Mouse (Mus musculus): ENCODE measurements at regions not wholly inside any gene's neighbourhood (a gene's known extent, or its start where the extent isn't known, plus 50 kb on each side); places are given as distances from the start of the nearest gene placed in this dataset.
A peak's percentile ranks its signal among the peaks of the same experiment; 100 is the strongest.

- Histone ChIP-seq H3K27ac (no peak overlapping the region), H3K27me3 (ENCODE audit: control insufficient read depth, insufficient read depth, low read length) (no peaks in the 10 kb centered on the region), H3K79me2 (replicated peaks; ENCODE audit: control insufficient read depth, insufficient read depth, low read length) (no peaks in the 10 kb centered on the region), H3K4me1 (ENCODE audit: control insufficient read depth, insufficient read depth, low read length) (no peaks in the 10 kb centered on the region; the same call in 1 of the 2 replicates), H3K36me3 (ENCODE audit: control insufficient read depth, insufficient read depth, low read length) (no peaks in the 10 kb centered on the region), H3K4me3 (no peak overlapping the region), H3K9ac (ENCODE audit: low read depth, low read length) (no peak overlapping the region)
- DNase-seq = no peak
- TF ChIP-seq EP300 (IDR thresholded peaks at IDR 0.05; ENCODE audit: insufficient read depth, low read depth, low read length) (no peak), POLR2A (IDR thresholded peaks at IDR 0.05; ENCODE audit: insufficient read depth, low read depth, low read length) (no peak), CTCF (IDR thresholded peaks at IDR 0.05) (no peak)
- 18% methylated on average over 3 of the region's 3 CpGs for WGBS
- intact Hi-C loops (cut with DNase I) = no loop called here
Observed at GRCm38 (mm10) chr9:71058655-71059054, 106.6 kb upstream of the Lipc start.

GRCm38 (mm10) chr9:71056836-71057235 lies 104.8 kb upstream of the Lipc start:
- H3K27ac ChIP-seq = no peak overlapping the region
- H3K79me2 ChIP-seq (replicated peaks; ENCODE audit: control insufficient read depth, insufficient read depth, low read length) = no peaks in the 10 kb centered on the region
- DNase-seq = no peak
- TF ChIP-seq EP300 (IDR thresholded peaks at IDR 0.05; ENCODE audit: insufficient read depth, low read depth, low read length) (no peak), CTCF (IDR thresholded peaks at IDR 0.05) (no peak), POLR2A (IDR thresholded peaks at IDR 0.05; ENCODE audit: insufficient read depth, low read depth, low read length) (no peak)
- no peak overlapping the region for H3K4me3 ChIP-seq
- no peaks in the 10 kb centered on the region for H3K36me3 ChIP-seq (ENCODE audit: control insufficient read depth, insufficient read depth, low read length)
- 78% methylated on average over 3 of the region's 3 CpGs for WGBS
- no peaks in the 10 kb centered on the region for H3K27me3 ChIP-seq (ENCODE audit: control insufficient read depth, insufficient read depth, low read length)
- no peaks in the 10 kb centered on the region; the same call in 1 of the 2 replicates for H3K4me1 ChIP-seq (ENCODE audit: control insufficient read depth, insufficient read depth, low read length)
- H3K9ac ChIP-seq (ENCODE audit: low read depth, low read length) = no peak overlapping the region
- intact Hi-C loops (cut with DNase I) = no loop called here

DNA sequence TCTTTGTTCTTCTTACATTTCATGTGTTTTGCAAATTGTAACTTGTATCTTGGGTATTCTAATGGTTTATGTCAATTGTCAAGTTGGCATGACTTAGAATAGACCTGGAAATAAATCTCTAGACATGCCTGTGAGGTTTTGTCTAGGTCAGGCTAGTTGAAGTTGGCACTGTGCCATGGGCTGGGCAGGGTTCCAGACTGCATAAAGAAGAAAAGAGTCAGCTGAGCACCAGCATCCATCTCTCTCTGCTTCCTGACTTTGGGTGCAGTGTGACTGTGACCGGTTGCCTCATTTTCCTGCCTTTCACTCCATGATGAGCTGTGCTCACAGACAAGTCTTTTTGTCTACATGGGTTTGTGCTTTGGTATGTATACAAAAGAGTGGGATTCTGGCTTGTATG lies 91.9 kb upstream of the Lipc start:
- no peaks in the 10 kb centered on the region for H3K27me3 ChIP-seq (ENCODE audit: control insufficient read depth, insufficient read depth, low read length)
- intact Hi-C loops (cut with DNase I) = no loop called here

DNA sequence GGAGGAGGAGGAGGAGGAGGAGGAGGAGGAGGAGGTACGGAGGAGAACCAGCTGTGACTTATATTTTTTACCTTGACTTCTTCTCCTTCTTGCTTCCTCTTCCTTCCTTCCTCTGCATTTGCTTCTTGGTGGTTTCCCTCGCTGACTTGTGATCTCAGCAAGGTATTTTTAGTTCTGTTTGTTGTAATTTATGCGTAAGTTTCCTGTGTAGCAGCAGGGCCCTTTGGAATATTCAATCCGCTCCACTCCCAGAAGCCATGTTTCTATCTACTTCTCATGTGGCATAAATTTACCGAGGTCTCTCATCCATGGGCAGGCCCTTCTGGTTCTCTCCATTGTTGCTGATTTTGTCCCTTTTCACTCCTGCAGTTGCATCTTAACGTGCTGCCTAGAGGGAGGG lies 83.3 kb upstream of the Lipc start:
- Histone ChIP-seq H3K9ac (ENCODE audit: low read depth, low read length) (no peak overlapping the region), H3K27ac (no peak overlapping the region), H3K79me2 (replicated peaks; ENCODE audit: control insufficient read depth, insufficient read depth, low read length) (no peaks in the 10 kb centered on the region), H3K36me3 (ENCODE audit: control insufficient read depth, insufficient read depth, low read length) (no peaks in the 10 kb centered on the region), H3K4me3 (no peak overlapping the region), H3K4me1 (ENCODE audit: control insufficient read depth, insufficient read depth, low read length) (no peaks in the 10 kb centered on the region), H3K27me3 (ENCODE audit: control insufficient read depth, insufficient read depth, low read length) (no peaks in the 10 kb centered on the region; the same call in 1 of the 2 replicates)
- intact Hi-C loops (cut with DNase I) = no loop called here
- TF ChIP-seq CTCF (IDR thresholded peaks at IDR 0.05) (no peak), POLR2A (IDR thresholded peaks at IDR 0.05; ENCODE audit: insufficient read depth, low read depth, low read length) (no peak), EP300 (IDR thresholded peaks at IDR 0.05; ENCODE audit: insufficient read depth, low read depth, low read length) (no peak)
- 51% methylated on average over 6 of the region's 6 CpGs for WGBS
- DNase-seq = no peak

More for the DNA sequence above, 91.9 kb upstream of the Lipc start:
- Histone ChIP-seq H3K4me3 (no peak overlapping the region), H3K36me3 (ENCODE audit: control insufficient read depth, insufficient read depth, low read length) (no peaks in the 10 kb centered on the region), H3K9ac (ENCODE audit: low read depth, low read length) (no peak overlapping the region), H3K79me2 (replicated peaks; ENCODE audit: control insufficient read depth, insufficient read depth, low read length) (no peaks in the 10 kb centered on the region), H3K4me1 (ENCODE audit: control insufficient read depth, insufficient read depth, low read length) (no peaks in the 10 kb centered on the region; the same call in 1 of the 2 replicates), H3K27ac (no peak overlapping the region)
- TF ChIP-seq CTCF (IDR thresholded peaks at IDR 0.05) = no peak
- TF ChIP-seq POLR2A (IDR thresholded peaks at IDR 0.05; ENCODE audit: insufficient read depth, low read depth, low read length) = no peak
- no peak for TF ChIP-seq EP300 (IDR thresholded peaks at IDR 0.05; ENCODE audit: insufficient read depth, low read depth, low read length)
- WGBS = 31% methylated on average over 1 of the region's 1 CpGs
- peak; percentile 30 to 45 for DNase-seq

- no peak overlapping the region for H3K9ac ChIP-seq (ENCODE audit: low read depth, low read length)
- no peak overlapping the region for H3K27ac ChIP-seq
- H3K36me3 ChIP-seq (ENCODE audit: control insufficient read depth, insufficient read depth, low read length) = no peaks in the 10 kb centered on the region
- DNase-seq = no peak
- no peaks in the 10 kb centered on the region; the same call in 1 of the 2 replicates for H3K27me3 ChIP-seq (ENCODE audit: control insufficient read depth, insufficient read depth, low read length)
- H3K79me2 ChIP-seq (replicated peaks; ENCODE audit: control insufficient read depth, insufficient read depth, low read length) = no peaks in the 10 kb centered on the region
- intact Hi-C loops (cut with DNase I) = no loop called here
- TF ChIP-seq EP300 (IDR thresholded peaks at IDR 0.05; ENCODE audit: insufficient read depth, low read depth, low read length) = no peak
- no peak for TF ChIP-seq CTCF (IDR thresholded peaks at IDR 0.05)
- no peak for TF ChIP-seq POLR2A (IDR thresholded peaks at IDR 0.05; ENCODE audit: insufficient read depth, low read depth, low read length)
- H3K4me1 ChIP-seq (ENCODE audit: control insufficient read depth, insufficient read depth, low read length) = no peaks in the 10 kb centered on the region
- no peak overlapping the region for H3K4me3 ChIP-seq
Observed at GRCm38 (mm10) chr9:71032156-71032555, 80.1 kb upstream of the Lipc start.

DNA sequence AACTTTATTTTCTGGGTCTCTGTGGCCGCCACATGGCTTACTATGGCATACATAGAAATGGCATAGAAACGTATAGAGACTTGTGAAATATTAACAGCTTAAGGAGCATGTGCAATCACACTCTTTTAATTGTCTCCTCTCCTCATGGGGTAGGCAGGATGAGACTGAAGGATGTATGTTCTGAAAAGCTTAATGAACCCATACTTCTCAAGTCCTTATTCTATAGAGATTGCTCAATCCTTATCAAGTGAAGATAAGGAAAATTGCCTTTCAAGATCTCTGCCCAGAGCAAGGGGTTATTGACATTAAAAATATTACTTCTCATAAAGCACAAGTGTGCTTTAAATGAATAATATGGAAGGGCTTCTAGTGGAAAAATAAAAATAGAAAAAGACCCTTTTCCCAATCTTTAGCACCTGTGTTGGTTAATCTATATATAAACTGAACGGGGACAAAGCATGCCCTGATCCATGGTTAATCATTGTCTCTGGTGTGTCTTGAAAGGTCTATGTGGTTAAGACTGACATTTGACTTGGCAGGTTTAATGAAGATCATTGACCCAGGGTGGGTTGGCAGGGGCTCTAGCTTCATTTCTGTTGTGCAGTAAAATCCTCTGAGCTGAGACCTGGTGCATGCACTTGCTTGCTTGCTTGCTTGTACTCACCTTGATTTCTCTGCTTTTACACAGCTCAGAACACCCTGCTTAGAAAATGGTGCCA lies 78.3 kb upstream of the Lipc start:
- intact Hi-C loops (cut with DNase I) = no loop called here
- Histone ChIP-seq H3K4me1 (ENCODE audit: control insufficient read depth, insufficient read depth, low read length) (no peaks in the 10 kb centered on the region), H3K9ac (ENCODE audit: low read depth, low read length) (no peak overlapping the region), H3K36me3 (ENCODE audit: control insufficient read depth, insufficient read depth, low read length) (no peaks in the 10 kb centered on the region), H3K4me3 (no peak overlapping the region), H3K27me3 (ENCODE audit: control insufficient read depth, insufficient read depth, low read length) (no peaks in the 10 kb centered on the region; the same call in 1 of the 2 replicates), H3K27ac (no peak overlapping the region), H3K79me2 (replicated peaks; ENCODE audit: control insufficient read depth, insufficient read depth, low read length) (no peaks in the 10 kb centered on the region)
- DNase-seq = no peak
- WGBS = 91% methylated on average over 3 of the region's 3 CpGs
- TF ChIP-seq CTCF (IDR thresholded peaks at IDR 0.05) (no peak), EP300 (IDR thresholded peaks at IDR 0.05; ENCODE audit: insufficient read depth, low read depth, low read length) (no peak), POLR2A (IDR thresholded peaks at IDR 0.05; ENCODE audit: insufficient read depth, low read depth, low read length) (no peak)

All from heart, adult 2 months (tissue).